Mouse (Mus musculus): ENCODE data around the gene Gm20716.

- TF ChIP-seq CTCF (conservative IDR thresholded peaks at IDR 0.05; ENCODE audit: low read length): no peak
- no peak for TF ChIP-seq POU5F1 (IDR thresholded peaks at IDR 0.05; ENCODE audit: borderline replicate concordance, low read length)
Measured at GRCm38 (mm10) chr2:168200014-168200691, 30.0 kb downstream of the Gm20716 start.

Measured in E14TG2a.4 (cell line).